Mouse (Mus musculus) E14TG2a.4 (cell line): ENCODE data around the gene Prkn.

Experiments used
- CTCF ChIP-seq: conservative IDR thresholded peaks from 2 replicates; pipeline ENCODE4 v1.5.1; 2014; ENCODE audit warnings: low read length
- NANOG ChIP-seq: IDR thresholded peaks from 2 replicates; pipeline ENCODE4 v1.6.1; 2014; ENCODE audit warnings: borderline replicate concordance, low read length, mixed read lengths

DNA sequence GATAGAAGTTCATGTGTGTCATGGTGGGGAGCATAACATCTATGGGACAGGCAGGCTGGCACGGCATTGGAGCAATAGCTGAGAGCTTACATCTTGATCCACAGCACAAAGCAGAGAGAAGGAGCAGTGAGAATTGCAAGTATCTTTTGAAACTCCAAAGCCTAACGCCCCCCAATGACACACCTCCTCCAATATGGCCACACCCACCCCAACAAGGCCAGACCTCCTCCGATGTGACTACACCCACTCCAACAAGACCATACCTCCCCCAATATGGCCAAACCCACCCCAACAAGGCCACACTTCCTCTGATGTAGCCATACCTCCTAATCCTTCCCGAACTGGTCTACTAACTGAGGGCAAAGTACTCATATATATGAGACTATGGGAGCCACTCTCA lies 1004.3 kb downstream of the Prkn start:
- TF ChIP-seq CTCF, result no peak
- TF ChIP-seq NANOG, result no peak
